Mouse (Mus musculus): ENCODE measurements at regions not wholly inside any gene's neighbourhood (a gene's known extent, or its start where the extent isn't known, plus 50 kb on each side); places are given as distances from the start of the nearest gene placed in this dataset.
A peak's percentile ranks its signal among the peaks of the same experiment; 100 is the strongest.

GRCm38 (mm10) chr17:87501098-87501497 lies 54.4 kb upstream of the Calm2 start:
- no peak for DNase-seq (ENCODE audit: low read depth, low spot score)

DNA sequence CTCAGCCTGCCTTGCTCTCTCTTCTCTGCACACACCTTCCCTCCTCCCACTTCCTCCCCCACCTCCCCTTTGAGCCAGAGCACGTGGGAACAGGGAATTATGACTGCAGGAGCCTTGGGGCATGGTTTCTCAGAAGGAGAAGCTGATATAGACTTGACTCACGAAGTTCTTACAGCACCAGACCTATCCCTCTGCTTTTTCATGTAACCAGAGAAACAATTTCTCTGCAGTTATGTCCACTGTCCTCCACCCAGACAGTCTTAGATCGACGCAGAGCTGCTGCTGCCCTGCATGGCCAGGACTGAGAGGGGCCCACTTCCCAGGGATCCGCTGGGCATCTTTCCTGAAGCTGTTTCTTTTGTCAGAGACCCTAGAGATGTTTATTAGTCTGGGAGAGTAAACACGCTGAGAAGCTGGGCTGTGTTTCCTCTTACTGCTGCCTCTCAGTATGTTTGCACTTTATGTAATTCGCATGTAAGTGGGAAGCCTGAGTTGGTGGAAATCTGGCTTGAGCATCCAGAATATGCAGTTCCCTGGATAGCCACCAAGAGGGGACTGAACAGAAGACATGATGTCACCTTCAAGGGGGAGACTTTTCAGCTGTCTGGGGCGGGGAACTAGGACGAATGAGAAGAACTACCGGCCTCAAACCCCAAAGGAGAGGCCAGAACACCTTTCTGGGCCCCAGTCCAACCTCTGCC lies 55.1 kb upstream of the Calm2 start:
- no peak for DNase-seq (ENCODE audit: low read depth, low spot score)

DNA sequence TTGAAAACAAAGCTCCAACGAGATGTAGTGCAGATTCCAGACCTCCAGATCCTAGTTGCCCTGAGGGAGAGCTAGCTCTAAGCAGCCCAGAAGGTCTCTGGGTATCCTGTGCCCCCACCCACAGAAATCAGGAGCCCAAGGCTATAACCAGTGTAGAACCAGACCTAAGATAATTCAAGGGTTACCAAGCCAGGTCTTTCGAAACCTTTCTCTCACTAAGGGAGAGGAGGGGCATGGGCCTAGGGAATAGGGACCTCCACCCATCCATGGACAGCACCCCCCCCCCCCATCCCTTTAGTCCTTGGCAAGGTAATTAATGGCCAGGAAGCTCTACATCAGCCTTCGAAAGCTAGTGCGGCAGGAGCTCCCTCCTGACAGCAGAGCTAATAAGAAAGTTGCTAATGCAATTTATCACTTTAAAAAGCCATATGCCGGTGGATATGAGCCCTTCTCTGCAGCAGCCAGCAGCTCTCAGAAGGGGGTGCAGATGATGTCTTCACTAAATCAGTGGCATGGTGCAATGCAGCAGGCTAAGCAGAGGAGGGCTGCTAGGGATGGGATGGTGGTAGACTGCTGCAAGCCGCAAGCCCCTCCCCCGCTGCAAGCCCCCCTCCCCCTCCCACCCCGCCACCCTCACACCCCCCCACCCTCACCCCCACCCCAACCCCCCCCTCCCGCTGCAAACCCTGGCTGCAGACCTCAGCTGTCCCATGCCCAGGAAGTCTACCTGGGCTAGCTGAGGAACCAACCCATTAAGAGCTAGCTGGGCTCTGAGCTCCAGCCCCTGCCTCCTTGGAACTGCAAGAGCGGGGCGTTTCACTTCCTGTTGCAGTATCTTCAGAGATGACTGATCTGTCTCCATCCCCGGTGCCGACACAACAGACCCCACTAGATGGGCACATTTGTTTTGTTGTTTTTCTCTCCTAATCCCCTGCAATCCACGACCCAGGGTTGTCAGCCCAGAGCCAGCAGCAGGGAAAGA lies 55.9 kb upstream of the Calm2 start:
- no peak for DNase-seq (ENCODE audit: low read depth, low spot score)

GRCm38 (mm10) chr17:87503491-87503890 lies 56.8 kb upstream of the Calm2 start:
- DNase-seq (ENCODE audit: low read depth, low spot score): no peak

GRCm38 (mm10) chr17:87504960-87505681 lies 58.4 kb upstream of the Calm2 start:
- DNase-seq (ENCODE audit: low read depth, low spot score): no peak

DNA sequence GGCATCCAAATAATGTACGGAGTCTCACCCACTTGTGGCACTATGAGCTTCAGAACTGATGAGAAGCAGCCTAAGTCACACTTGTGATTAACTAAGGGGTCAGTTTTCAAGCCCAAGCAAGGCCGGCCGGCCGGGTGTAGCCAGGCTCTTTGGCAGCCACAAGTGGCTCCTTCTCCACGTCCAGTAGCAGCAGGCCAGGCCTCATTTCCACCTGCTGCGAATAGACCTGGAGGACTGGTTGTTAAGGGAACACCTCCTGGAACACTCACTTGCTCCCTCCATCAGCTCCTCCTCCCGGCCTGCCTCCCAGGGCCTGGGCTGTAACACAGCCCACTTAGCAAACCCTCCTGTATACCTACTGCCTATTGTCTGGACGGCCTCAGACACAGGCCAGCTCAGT lies 61.1 kb upstream of the Calm2 start:
- no peak for DNase-seq (ENCODE audit: low read depth, low spot score)

GRCm38 (mm10) chr17:87508582-87509253 lies 62.0 kb upstream of the Calm2 start:
- DNase-seq (ENCODE audit: low read depth, low spot score): no peak

DNA sequence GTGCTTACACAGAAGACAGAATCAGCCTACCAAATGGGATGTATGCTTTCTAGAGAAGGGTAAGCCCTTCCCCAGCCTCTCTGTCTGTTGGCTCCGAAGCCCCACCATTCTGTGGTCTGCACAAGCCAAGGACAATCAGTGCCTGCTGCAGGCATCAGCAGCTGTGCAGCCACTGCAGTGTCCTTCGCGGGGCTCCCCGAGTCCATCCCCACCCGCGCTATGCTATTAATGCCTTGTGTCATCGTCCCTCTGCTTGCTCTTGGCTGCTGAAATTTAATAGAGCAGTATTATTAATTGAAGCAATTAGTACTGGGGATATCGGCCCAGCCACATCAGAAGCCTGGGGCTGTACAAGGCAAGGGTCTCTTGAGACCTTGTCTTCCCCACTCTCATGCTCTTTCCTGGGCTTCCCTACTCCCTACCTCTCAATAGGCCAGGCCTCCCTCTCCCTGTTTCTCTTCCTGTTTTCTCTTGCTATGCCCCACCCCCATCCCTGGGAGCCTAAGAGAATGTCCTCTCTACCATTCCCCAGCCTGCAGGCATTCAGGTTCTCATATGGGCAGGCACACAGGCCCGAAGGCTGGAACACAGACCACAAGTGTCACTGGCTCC lies 65.4 kb upstream of the Calm2 start:
- no peak for DNase-seq (ENCODE audit: low read depth, low spot score)

GRCm38 (mm10) chr17:87513822-87514221 lies 67.1 kb upstream of the Calm2 start:
- no peak for DNase-seq (ENCODE audit: low read depth, low spot score)

- DNase-seq (ENCODE audit: low read depth, low spot score): no peak
Measured at GRCm38 (mm10) chr17:87514366-87515126, 67.8 kb upstream of the Calm2 start.

DNA sequence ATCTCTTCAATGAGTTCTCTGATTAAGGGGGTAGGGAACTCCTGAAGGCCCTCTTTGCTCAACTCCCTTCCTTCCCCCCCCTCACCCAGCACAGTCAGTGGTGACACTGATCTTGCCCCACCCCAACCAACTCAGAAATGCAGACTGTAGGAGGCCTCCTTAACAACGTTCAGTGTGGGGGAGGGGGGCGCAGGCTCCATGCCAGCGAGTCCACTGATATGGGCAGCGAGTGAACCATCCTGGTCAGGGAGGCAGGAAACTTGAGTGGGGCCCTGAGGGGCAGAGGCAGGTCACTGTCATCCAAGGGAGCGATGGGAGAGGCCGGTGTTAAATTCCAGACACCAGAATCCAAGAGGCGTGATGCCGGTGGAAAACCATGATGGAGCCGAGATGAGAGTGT lies 70.5 kb upstream of the Calm2 start:
- DNase-seq (ENCODE audit: low read depth, low spot score): no peak

DNA sequence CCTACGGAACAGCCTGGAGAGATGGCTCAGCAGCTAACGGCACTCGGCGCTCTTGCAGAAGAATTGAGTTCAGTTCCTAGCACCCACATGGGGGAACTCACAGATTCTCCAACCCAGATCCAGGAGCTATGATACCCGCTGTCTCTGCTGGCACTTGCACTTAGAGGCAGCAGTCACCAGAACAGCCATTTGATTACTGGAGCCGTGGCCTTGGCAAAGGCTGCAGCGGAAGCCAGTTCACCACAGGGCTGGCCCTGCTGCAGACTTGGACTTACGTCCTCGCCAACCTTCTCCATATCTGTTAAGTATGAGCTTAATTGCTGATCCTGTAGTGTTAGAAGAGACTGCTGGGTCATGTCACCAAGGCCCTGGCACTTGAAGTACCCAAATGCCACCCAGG lies 72.7 kb upstream of the Calm2 start:
- no peak for DNase-seq (ENCODE audit: low read depth, low spot score)

- no peak for DNase-seq (ENCODE audit: low read depth, low spot score)
Measured at GRCm38 (mm10) chr17:87520841-87521240, 74.1 kb upstream of the Calm2 start.

DNA sequence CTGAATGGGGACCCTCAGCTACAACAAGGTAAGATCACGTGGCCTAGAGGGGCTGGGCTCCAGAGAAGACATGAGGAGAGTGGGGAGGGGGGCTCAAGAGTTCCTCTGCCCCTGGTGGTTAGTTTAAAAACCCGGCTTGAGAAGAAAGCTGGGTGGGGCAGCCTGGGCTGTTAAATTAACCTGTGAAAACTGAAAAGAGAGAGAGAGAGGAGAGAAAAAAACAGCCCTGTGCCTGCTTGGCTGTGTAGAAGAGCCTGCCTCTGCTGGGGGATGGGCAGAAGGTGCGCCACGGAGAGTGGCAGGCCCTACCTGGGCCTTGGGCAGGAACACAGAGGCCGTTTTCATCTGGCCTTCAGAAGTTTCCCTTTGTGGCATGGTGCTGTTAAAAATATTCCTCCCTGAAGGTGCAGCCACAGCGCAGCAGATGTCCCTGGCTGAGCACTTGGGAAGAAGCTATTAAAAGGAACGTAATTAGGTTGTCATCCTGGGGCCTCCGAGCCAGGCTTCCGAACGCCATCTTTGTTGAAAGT lies 75.0 kb upstream of the Calm2 start:
- no peak for DNase-seq (ENCODE audit: low read depth, low spot score)

DNA sequence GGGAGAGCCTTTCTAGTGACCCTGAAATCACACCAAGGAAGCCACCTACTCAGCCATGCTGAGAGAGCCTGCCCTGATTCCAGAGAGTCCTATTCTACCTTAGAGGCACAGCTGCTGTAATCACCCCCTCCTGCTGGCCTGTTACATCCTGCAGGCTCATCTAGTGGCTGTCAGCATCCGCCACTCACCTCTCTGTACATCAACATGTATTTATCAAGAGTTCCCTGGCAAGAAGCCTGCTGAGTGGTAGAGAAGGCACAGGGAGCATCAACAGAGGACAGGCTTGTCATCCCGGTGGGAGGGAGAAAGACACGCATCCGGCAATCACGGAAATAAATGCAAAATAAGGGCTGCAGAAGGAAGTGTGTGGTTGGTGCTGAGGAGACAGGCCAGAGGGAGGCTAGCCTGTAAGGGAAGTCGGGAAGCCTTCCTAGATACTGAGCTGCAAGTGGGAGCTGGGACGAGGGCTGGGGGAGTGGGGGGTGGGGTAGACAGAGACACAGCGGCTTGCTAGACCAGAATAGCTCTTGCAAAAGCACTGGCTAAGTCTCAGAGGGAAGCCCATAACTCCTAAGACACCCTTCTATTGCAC lies 75.9 kb upstream of the Calm2 start:
- no peak for DNase-seq (ENCODE audit: low read depth, low spot score)

DNA sequence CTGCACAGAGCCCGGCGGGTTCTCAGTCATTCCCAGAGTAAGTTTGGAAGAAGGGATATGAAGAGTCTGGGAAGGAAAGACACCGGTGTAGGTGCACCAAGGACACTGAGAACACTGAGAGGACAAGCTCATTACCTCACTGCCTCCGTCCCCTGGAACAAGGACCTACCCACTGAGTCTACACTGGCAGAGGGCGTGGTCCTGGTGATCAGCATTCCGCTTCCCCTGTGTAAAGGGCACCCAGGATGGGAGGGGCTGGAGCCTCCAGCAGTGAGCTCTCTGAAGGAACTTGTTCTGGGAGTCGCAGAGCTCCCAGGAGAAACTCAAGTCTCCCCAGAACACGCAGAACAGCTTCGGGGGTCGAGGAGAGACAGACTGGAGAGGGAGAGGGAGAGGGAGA lies 76.9 kb upstream of the Calm2 start:
- no peak for DNase-seq (ENCODE audit: low read depth, low spot score)

DNA sequence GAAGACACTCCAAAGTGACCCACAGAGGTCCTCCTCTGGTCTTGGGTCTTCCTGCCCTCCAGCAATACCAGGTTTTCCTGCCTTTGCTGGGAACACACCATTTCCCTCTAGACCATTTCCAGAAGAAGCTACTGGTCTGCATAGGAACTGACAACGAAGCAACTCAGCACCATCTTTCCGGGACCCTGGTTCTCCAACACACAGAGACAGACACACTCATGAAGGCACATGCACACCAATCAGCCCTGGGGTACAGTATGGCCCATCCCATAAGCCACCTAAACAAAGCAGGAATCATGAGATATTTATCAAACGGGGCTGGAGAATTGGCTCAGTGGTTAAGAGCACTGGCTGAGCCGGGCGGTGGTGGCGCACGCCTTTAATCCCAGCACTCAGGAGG lies 80.4 kb upstream of the Calm2 start:
- no peak for DNase-seq (ENCODE audit: low read depth, low spot score)

DNA sequence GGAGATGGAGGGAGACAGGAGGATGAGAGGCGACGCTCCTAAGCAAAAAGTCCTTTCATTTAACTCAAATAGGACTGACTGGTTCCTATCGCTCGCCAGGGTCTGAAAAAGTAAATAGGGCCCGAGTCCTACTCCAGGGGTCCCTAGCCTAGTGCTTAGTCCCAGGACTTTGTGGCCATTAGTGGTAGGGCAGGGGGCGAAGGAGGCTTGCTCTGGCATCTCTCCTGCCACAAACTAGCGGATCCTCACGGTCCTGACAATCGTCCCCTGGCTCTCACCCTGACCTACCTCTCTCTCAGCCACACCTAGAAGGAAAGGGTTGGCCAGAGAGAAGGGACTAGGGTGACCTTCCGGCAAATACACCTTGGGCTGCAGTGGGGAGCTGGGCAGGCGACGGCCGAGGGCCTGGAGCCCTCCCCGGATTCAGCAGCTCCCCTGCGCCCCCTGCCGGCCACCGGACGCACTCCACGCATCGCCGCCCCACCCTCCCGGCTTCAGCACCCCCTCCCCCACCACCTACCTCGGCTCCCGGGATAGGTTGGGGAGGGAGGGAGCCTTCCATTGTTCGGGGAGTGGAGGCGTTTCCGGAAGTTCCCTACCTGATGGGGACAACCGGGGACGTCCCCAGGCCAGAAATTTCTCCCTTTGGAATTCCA lies 83.6 kb upstream of the Calm2 start:
- peak; percentile 54 for DNase-seq (ENCODE audit: low read depth, low spot score)

GRCm38 (mm10) chr17:87530818-87531410 lies 84.2 kb upstream of the Calm2 start:
- no peak for DNase-seq (ENCODE audit: low read depth, low spot score)
